9 mouse cellular contexts compared by ENCODE assay signal in the genomic region with DNA sequence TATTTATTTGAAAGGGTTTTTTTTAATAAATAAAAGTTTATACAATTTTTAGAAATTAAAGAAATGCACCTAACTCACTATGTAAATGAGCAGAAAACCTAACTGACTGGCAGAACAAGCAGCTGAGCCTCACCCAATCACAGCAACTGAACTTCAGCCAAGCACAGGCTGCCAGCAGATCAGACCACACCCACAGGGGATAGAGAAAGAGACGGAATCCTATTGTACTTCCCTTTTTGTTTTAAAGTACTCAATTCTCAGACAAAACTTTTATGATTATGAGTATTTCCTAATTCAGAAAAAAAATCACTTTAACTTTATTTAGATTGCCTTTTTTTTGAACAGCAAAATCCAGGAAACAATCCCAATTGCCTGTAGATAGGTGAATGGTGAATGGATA. TPM values are rescaled to one million over a fixed set of nuclear protein-coding genes. Genes with fewer than 3 reads are reported as not detected.
DNase-seq lines count a peak whose midpoint lies in the region; ATAC-seq and TF ChIP-seq lines count a peak whose summit lies in the region.
"Had no signal": no experiment of that assay in that cellular context is flagged by ENCODE, and none has a peak within 500 bp of the region (broad histone marks: within the 10 kb centered on the region; RNA-seq: fewer than 3 reads in every experiment).

No protein-coding gene starts in this region.

- peaks cover 15% of the 10 kb centered on the region for H3K36me3 ChIP-seq in heart, embryonic 12.5 days
- peaks cover 5% of the 10 kb centered on the region; the same call in 1 of the 2 replicates for H3K36me3 ChIP-seq in intestine, embryonic 15.5 days
- no peaks in the 10 kb centered on the region for H3K36me3 ChIP-seq in stomach, postnatal 0 days (ENCODE audit: control insufficient read depth, insufficient read depth, low read length)
- H3K36me3 ChIP-seq in kidney, embryonic 14.5 days (ENCODE audit: control insufficient read depth, insufficient read depth, low read length): peaks cover 14% of the 10 kb centered on the region; the same call in 1 of the 2 replicates

- peak; percentile 45 to 75 for DNase-seq in heart, adult 18-20 months
- peak; percentile 36 for DNase-seq in urinary bladder, postnatal 14 days (ENCODE audit: low spot score)
- DNase-seq in urinary bladder, postnatal 25 days (ENCODE audit: low spot score): no peak
- peak; percentile 46 for DNase-seq in stomach, postnatal 0 days (ENCODE audit: low spot score)
- no peak for DNase-seq in ovary, postnatal 36 days (ENCODE audit: low spot score)

- H3K4me2 ChIP-seq in heart, embryonic 12.5 days: no peak overlapping the region
- no peak overlapping the region for H3K4me2 ChIP-seq in intestine, embryonic 15.5 days (replicated peaks)
- H3K4me2 ChIP-seq in stomach, postnatal 0 days (replicated peaks; ENCODE audit: low read depth): no peak overlapping the region
- H3K4me2 ChIP-seq in kidney, embryonic 14.5 days (replicated peaks; ENCODE audit: low read depth, low read length): no peak overlapping the region
- H3K4me2 ChIP-seq: lung, embryonic 15.5 days had no signal

- no peak for TF ChIP-seq CTCF in stomach, postnatal 0 days (IDR thresholded peaks at IDR 0.05; ENCODE audit: low read depth)

- H3K9ac ChIP-seq in heart, embryonic 12.5 days: no peak overlapping the region
- no peak overlapping the region for H3K9ac ChIP-seq in intestine, embryonic 15.5 days
- no peak overlapping the region for H3K9ac ChIP-seq in stomach, postnatal 0 days (ENCODE audit: low read length)
- no peak overlapping the region for H3K9ac ChIP-seq in kidney, embryonic 14.5 days (ENCODE audit: low read depth, low read length)
- H3K9ac ChIP-seq: lung, embryonic 15.5 days had no signal

- H3K4me3 ChIP-seq in heart, embryonic 12.5 days: no peak overlapping the region
- H3K4me3 ChIP-seq in intestine, embryonic 15.5 days (replicated peaks): no peak overlapping the region
- no peak overlapping the region for H3K4me3 ChIP-seq in stomach, postnatal 0 days (ENCODE audit: low read depth, low read length)
- no peak overlapping the region for H3K4me3 ChIP-seq in kidney, embryonic 14.5 days (ENCODE audit: low read length)
- H3K4me3 ChIP-seq: lung, embryonic 15.5 days had no signal

- ATAC-seq in heart, embryonic 12.5 days (ENCODE audit: insufficient number of reproducible peaks, low FRiP score): no peak
- ATAC-seq in intestine, embryonic 15.5 days: peak; percentile 79
- ATAC-seq in stomach, postnatal 0 days (ENCODE audit: low FRiP score, low TSS enrichment): no peak
- ATAC-seq in kidney, embryonic 14.5 days (ENCODE audit: low FRiP score, low TSS enrichment): no peak

- peaks cover 29% of the 10 kb centered on the region for H3K4me1 ChIP-seq in heart, embryonic 12.5 days (replicated peaks)
- H3K4me1 ChIP-seq in intestine, embryonic 15.5 days (replicated peaks): no peaks in the 10 kb centered on the region; the same call in 1 of the 2 replicates
- no peaks in the 10 kb centered on the region for H3K4me1 ChIP-seq in stomach, postnatal 0 days (replicated peaks; ENCODE audit: control insufficient read depth, insufficient read depth)
- no peaks in the 10 kb centered on the region for H3K4me1 ChIP-seq in kidney, embryonic 14.5 days (ENCODE audit: control insufficient read depth, insufficient read depth, low read length)
- H3K4me1 ChIP-seq: lung, embryonic 15.5 days had no signal

- WGBS in heart, embryonic 12.5 days: 49% methylated on average over 1 of the region's 1 CpGs
- 29% methylated on average over 1 of the region's 1 CpGs for WGBS in intestine, embryonic 15.5 days
- WGBS in stomach, postnatal 0 days: 9% methylated on average over 1 of the region's 1 CpGs
- WGBS in kidney, embryonic 14.5 days: 53% methylated on average over 1 of the region's 1 CpGs

- no peak for TF ChIP-seq EP300 in stomach, postnatal 0 days (optimal IDR thresholded peaks at IDR 0.05)

- H3K9me3 ChIP-seq in heart, embryonic 12.5 days (replicated peaks): no peaks in the 10 kb centered on the region
- no peaks in the 10 kb centered on the region for H3K9me3 ChIP-seq in intestine, embryonic 15.5 days
- H3K9me3 ChIP-seq in stomach, postnatal 0 days (ENCODE audit: control insufficient read depth, low read length): no peaks in the 10 kb centered on the region
- no peaks in the 10 kb centered on the region for H3K9me3 ChIP-seq in kidney, embryonic 14.5 days (ENCODE audit: control insufficient read depth, low read length)
- H3K9me3 ChIP-seq: lung, embryonic 15.5 days had no signal

- no peaks in the 10 kb centered on the region for H3K27me3 ChIP-seq in heart, embryonic 12.5 days (replicated peaks)
- H3K27me3 ChIP-seq in intestine, embryonic 15.5 days (replicated peaks): no peaks in the 10 kb centered on the region
- H3K27me3 ChIP-seq in stomach, postnatal 0 days (ENCODE audit: control insufficient read depth, insufficient read depth, low read length): no peaks in the 10 kb centered on the region
- H3K27me3 ChIP-seq in kidney, embryonic 14.5 days (ENCODE audit: control insufficient read depth, insufficient read depth, low read length): no peaks in the 10 kb centered on the region
- H3K27me3 ChIP-seq: lung, embryonic 15.5 days had no signal

- no peak overlapping the region for H3K27ac ChIP-seq in heart, embryonic 12.5 days (ENCODE audit: poor library complexity, severe bottlenecking)
- H3K27ac ChIP-seq in intestine, embryonic 15.5 days: no peak overlapping the region
- H3K27ac ChIP-seq in stomach, postnatal 0 days (replicated peaks): no peak overlapping the region
- no peak overlapping the region for H3K27ac ChIP-seq in kidney, embryonic 14.5 days (ENCODE audit: low read depth, low read length)
- H3K27ac ChIP-seq: lung, embryonic 15.5 days had no signal

RNA-seq across cellular contexts. Expression of a gene that starts 29.5 kb away (rescaled TPM):
- total RNA-seq in heart, adult 18-20 months (2021): 10 to 100 TPM; 21.1 to 24.6 TPM
- 68.7 and 68.9 TPM in 2 replicates for polyA plus RNA-seq in heart, embryonic 12.5 days (2016; fragmentation: Nextera tagmentation; extraction: Ambion mirVana)
- 70.6 and 72.5 TPM in 2 replicates for polyA plus RNA-seq in intestine, embryonic 15.5 days (2015; fragmentation: Nextera tagmentation; extraction: Ambion mirVana)
- polyA plus RNA-seq in stomach, postnatal 0 days (2015; fragmentation: Nextera tagmentation; extraction: Ambion mirVana): 30.6 and 32.3 TPM in 2 replicates
- polyA plus RNA-seq in kidney, embryonic 14.5 days (2014; fragmentation: Nextera tagmentation; extraction: Ambion mirVana): 59.3 and 110 TPM in 2 replicates

Comparison
In these comparisons a context has a peak if more than half of its experiments do, and no peak if none do; other contexts are left out.
1. DNase-seq: peak in heart, adult 18-20 months (2 of 2), urinary bladder, postnatal 14 days (single experiment) and stomach, postnatal 0 days (single experiment); none in urinary bladder, postnatal 25 days (single experiment) and ovary, postnatal 36 days (single experiment).